ENCODE assay signal across 28 mouse cellular contexts in the genomic region with DNA sequence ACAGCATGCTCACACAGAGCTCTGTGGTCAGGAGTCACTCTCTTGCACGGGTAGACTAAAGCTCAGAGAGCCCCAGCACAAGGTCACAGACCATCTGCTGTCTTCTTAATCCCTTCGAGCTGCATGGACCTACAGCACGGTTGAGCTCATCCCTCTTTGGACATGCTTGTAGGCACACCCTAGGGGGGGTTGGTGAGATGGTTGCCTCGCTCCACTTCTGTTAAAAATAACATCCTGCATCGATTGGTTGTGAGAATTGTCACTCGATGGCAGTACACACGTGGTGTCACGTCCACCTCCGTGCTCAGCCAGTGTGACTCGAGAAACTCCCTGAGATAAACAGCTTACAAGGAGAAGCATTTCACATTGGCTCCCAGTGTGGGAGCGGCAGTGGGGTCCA. TPM values are rescaled to one million over a fixed set of nuclear protein-coding genes. Genes with fewer than 3 reads are reported as not detected.
DNase-seq lines count a peak whose midpoint lies in the region; TF ChIP-seq lines count a peak whose summit lies in the region.
"Had no signal": no experiment of that assay in that cellular context is flagged by ENCODE, and none has a peak within 500 bp of the region (broad histone marks: within the 10 kb centered on the region; RNA-seq: fewer than 3 reads in every experiment).

No protein-coding gene starts in this region.

- H3K27ac ChIP-seq in limb, embryonic 10.5 days = no peak overlapping the region
- H3K27ac ChIP-seq in thymus, adult 2 months (ENCODE audit: control insufficient read depth, insufficient read depth, low read length) = no peak overlapping the region
- H3K27ac ChIP-seq: embryonic facial prominence, embryonic 12.5 days; embryonic facial prominence, embryonic 15.5 days; gastrocnemius, adult 2 months; heart, embryonic 15.5 days; hindbrain, embryonic 10.5 days; hindbrain, embryonic 13.5 days had no signal

- no peak for TF ChIP-seq CTCF in thymus, adult 2 months (IDR thresholded peaks at IDR 0.05; ENCODE audit: borderline replicate concordance, control insufficient read depth, extremely low read depth, insufficient read depth, low read length, poor library complexity)

- no peak overlapping the region for H3K4me3 ChIP-seq in limb, embryonic 10.5 days
- H3K4me3 ChIP-seq in thymus, adult 2 months (ENCODE audit: control insufficient read depth, insufficient read depth, low read length) = no peak overlapping the region
- H3K4me3 ChIP-seq: embryonic facial prominence, embryonic 12.5 days; embryonic facial prominence, embryonic 15.5 days; gastrocnemius, adult 2 months; heart, embryonic 12.5 days; heart, embryonic 15.5 days; hindbrain, embryonic 10.5 days; hindbrain, embryonic 13.5 days had no signal

- peaks cover 15% of the 10 kb centered on the region for H3K4me1 ChIP-seq in limb, embryonic 10.5 days
- peaks cover 36% of the 10 kb centered on the region for H3K4me1 ChIP-seq in thymus, adult 2 months (replicated peaks; ENCODE audit: control insufficient read depth, insufficient read depth, low read length)

- peaks cover 97% of the 10 kb centered on the region for H3K36me3 ChIP-seq in limb, embryonic 10.5 days
- H3K36me3 ChIP-seq in thymus, adult 2 months (ENCODE audit: control insufficient read depth, insufficient read depth, low read length) = no peaks in the 10 kb centered on the region

- DNase-seq in cerebellum, postnatal 10 days = peak; percentile 67
- no peak for DNase-seq in cerebellum, postnatal 36 days
- peak; percentile 79 for DNase-seq in A20 (ENCODE audit: low read depth, low spot score)
- DNase-seq in brain, adult 2 months (ENCODE audit: low read depth, low spot score) = peak; percentile 42
- peak; percentile 79 for DNase-seq in retina, postnatal 1 day
- DNase-seq in limb, embryonic 10.5 days (ENCODE audit: low spot score) = no peak
- no peak for DNase-seq in thymus, adult 2 months
- DNase-seq: adrenal gland, postnatal 10 days; adrenal gland, postnatal 36 days; cerebellum, adult 11 months; cerebellum, adult 8-10 months; forebrain, postnatal 0 days; gastrocnemius, adult 2 months; gastrocnemius, postnatal 14 days; heart, adult 18-20 months; heart, postnatal 10 days; heart, postnatal 36 days had no signal

- no peak for TF ChIP-seq POLR2A in thymus, adult 2 months (IDR thresholded peaks at IDR 0.05; ENCODE audit: control insufficient read depth, extremely low read depth, insufficient read depth, low read length, poor library complexity)

- 96% methylated on average over 11 of the region's 11 CpGs for WGBS in limb, embryonic 10.5 days
- 89% methylated on average over 11 of the region's 11 CpGs for WGBS in thymus, adult 2 months

- no peaks in the 10 kb centered on the region for H3K27me3 ChIP-seq in limb, embryonic 10.5 days (ENCODE audit: low read depth, poor library complexity, severe bottlenecking)
- H3K27me3 ChIP-seq in thymus, adult 2 months (ENCODE audit: control insufficient read depth, insufficient read depth, low read length) = no peaks in the 10 kb centered on the region
- H3K27me3 ChIP-seq: embryonic facial prominence, embryonic 12.5 days; embryonic facial prominence, embryonic 15.5 days; heart, embryonic 12.5 days; heart, embryonic 15.5 days; hindbrain, embryonic 13.5 days had no signal

- no peaks in the 10 kb centered on the region for H3K9me3 ChIP-seq in limb, embryonic 10.5 days (replicated peaks)
- H3K9me3 ChIP-seq: embryonic facial prominence, embryonic 12.5 days; embryonic facial prominence, embryonic 15.5 days; heart, embryonic 12.5 days; heart, embryonic 15.5 days; hindbrain, embryonic 10.5 days; hindbrain, embryonic 13.5 days had no signal

RNA-seq across cellular contexts. Expression of a gene that starts 45.2 kb away (rescaled TPM):
- polyA plus RNA-seq in limb, embryonic 10.5 days (2016; fragmentation: Nextera tagmentation; extraction: Ambion mirVana) = not detected in 2 replicates
- 0.98 and 1.5 TPM in 2 replicates for polyA plus RNA-seq in thymus, adult 2 months (2012; rRNA removed)
- polyA plus RNA-seq: C2C12; embryonic facial prominence, embryonic 12.5 days; embryonic facial prominence, embryonic 15.5 days; forebrain, embryonic 11.5 days; forebrain, embryonic 14.5 days; forebrain, postnatal 0 days; heart, embryonic 12.5 days; hindbrain, embryonic 10.5 days; hindbrain, embryonic 13.5 days; hindbrain, embryonic 16.5 days; intestine, embryonic 16.5 days had no signal

RNA-seq across cellular contexts. Expression of a gene that starts 54.8 kb away (rescaled TPM):
- polyA plus RNA-seq in limb, embryonic 10.5 days (2016; fragmentation: Nextera tagmentation; extraction: Ambion mirVana) = 0.36 and 1.2 TPM in 2 replicates
- 111 and 114 TPM in 2 replicates for polyA plus RNA-seq in thymus, adult 2 months (2012; rRNA removed)
- polyA plus RNA-seq: hindbrain, embryonic 16.5 days had no signal

Comparison
In these comparisons a context has a peak if more than half of its experiments do, and no peak if none do; other contexts are left out.
1. DNase-seq: peak in cerebellum, postnatal 10 days (2 of 2), A20 (single experiment), brain, adult 2 months (single experiment) and retina, postnatal 1 day (single experiment); none in cerebellum, postnatal 36 days (0 of 2), limb, embryonic 10.5 days (single experiment) and thymus, adult 2 months (single experiment).
2. RNA of a gene that starts 54.8 kb away (polyA plus RNA-seq): 111 to 114 TPM in thymus, adult 2 months; 0.36 to 1.2 TPM in limb, embryonic 10.5 days; every median in the first group is over 10 times any median in the second.